Mouse (Mus musculus): ENCODE measurements around the gene Ccsap.

The Ccsap gene

GRCm38 (mm10) chr8:123805718-123806373 lies 54.2 kb downstream of the Ccsap start, which contains the start of gene Rab4a:
Gene Rab4a, plus strand, starts transcription at chr8:123805985.
- DNase-seq (ENCODE audit: low spot score) = peak; percentile 31

DNA sequence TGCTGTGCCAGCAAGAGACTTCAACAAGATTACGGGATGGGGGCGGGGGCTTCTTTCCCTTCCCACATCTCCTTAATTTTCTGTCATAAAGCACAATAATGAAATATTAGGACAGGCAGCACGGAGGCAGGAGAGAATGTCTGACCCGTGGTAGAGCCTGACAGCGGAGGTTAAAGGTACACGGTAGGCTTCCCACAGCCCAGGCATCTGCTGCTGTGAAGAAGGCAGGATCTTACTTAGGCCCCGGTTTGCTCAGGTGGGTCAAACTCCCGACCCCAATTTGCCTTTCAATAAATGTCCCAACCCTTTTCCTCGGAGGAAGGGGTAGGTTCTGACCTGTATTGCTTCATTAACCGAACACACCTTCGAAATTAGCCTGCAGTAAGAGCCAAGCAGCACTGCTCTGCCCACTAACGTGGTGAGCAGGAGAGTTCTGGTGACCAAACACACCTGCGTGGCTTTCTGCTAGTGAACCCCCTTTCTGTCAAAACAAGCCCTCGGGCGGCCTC lies 54.7 kb downstream of the Ccsap start:
- no peak for DNase-seq (ENCODE audit: low spot score)

GRCm38 (mm10) chr8:123804586-123804985 lies 55.4 kb downstream of the Ccsap start:
- no peak for DNase-seq (ENCODE audit: low spot score)

DNA sequence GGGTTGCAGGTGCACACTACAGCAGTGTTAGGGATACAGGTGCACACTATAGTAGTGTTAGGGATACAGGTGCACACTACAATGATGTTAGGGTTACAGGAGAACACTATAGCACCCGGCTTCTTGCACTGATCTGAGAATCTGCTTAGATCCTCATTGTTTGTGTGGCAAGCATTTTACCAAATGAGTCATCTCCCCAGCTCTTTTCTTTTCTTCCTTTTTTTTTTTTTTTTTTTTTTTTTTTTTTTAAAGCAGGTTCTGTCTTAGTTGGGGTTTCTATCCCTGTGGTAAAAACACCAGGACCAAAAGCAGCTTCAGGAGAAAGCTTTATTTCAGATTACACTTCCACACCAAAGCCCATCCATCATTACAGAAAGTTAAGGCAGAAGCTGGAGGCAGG lies 56.4 kb downstream of the Ccsap start:
- DNase-seq (ENCODE audit: low spot score) = no peak

DNA sequence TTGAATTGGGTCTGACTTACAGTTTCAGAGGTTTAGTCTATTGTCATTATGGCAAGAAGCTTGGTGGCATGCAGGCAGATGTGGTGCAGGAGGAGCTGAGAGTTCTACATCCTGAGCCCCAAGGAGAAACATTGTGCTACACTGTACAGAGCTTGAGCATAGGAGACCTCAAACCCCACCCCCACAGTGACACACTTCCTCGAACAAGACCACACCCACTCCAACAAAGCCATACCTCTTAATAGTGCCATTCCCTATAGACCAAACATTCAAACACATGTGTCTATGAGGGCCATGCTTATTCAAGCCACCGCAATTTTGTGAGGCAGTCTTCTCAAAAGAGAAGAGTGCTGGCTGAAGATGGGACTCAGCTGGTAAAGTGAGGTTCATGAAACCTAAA lies 58.5 kb downstream of the Ccsap start:
- DNase-seq (ENCODE audit: low spot score) = no peak

- no peak for DNase-seq (ENCODE audit: low spot score)
Measured at GRCm38 (mm10) chr8:123800867-123801266, 59.1 kb downstream of the Ccsap start.

GRCm38 (mm10) chr8:123799885-123800284 lies 60.1 kb downstream of the Ccsap start:
- no peak for DNase-seq (ENCODE audit: low spot score)

DNA sequence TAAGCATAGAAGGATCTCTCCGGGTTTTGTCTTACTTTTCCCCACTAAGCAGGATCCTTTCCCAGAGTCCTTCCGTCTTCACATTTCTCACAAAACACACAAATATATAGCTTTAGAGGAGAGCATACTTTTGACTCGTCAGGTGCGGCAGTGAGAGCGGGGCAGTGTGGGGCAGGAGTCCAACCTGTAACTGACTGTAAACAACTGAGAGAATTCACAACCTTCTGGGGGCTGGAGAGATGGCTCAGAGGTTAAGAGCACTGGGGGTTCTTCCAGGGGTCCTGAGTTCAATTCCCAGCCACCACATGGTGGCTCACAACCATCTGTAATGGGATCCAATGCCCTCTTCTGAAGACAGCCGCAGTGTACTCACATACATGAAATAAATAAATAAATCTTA lies 60.6 kb downstream of the Ccsap start:
- DNase-seq (ENCODE audit: low spot score) = no peak

DNA sequence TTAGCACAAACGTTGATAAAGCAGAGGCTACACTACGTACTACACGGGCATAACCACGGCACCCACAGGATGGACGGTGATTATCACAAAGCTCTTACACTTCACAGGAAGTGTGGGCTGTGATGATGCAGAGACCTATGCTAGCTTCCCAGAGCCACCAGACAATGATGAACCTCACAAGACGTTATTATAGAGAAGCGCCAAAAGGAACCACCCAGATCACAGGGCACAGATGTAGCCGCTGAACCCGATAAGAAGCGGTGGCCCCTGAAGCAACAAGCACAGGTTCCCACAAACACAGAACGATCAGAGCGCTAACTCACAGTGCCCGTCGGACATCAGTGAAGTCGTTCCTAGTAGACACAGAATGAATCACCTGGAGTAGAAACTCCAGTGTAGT lies 62.1 kb downstream of the Ccsap start:
- no peak for DNase-seq (ENCODE audit: low spot score)

GRCm38 (mm10) chr8:123796758-123797157 lies 63.3 kb downstream of the Ccsap start:
- DNase-seq (ENCODE audit: low spot score) = no peak

DNA sequence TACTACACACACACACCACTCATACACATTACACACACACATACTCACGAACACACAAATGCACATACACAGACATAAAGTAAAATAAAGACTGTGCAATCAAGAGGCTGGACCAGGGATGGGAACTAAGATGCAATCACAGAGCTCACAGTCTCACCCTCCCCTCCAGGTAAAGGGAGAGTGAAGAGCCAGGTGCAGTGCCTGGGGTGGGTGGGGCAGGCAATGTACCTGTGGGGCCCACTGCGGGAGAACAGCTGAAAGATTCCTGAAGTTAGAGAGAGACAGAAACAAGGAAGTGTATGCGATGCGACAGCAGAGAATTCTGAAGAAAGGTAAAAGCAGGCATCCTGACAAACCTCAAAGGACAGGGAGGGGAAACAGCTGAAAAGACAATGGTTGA lies 65.2 kb downstream of the Ccsap start:
- DNase-seq (ENCODE audit: low spot score) = no peak

- no peak for DNase-seq (ENCODE audit: low spot score)
Measured at GRCm38 (mm10) chr8:123793900-123794299, 66.1 kb downstream of the Ccsap start.

DNA sequence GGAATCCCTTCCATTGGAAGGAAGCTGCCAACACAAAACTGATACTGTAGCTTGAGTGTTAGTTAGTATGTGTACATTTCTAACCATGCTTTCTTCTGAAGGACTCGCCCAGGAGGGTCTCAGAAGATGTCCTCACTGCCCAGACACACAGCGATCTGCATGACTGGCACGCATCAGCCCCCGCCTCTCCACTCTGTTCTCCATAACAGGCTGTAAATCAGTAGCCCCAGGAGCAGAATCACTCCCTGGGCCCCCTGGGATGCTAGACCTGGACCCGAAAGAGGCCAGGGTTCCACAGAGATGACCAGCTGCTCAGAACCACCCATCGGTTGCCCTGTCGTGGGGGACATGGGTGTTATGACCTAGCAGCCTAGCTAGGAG lies 68.2 kb downstream of the Ccsap start:
- DNase-seq (ENCODE audit: low spot score) = no peak

DNA sequence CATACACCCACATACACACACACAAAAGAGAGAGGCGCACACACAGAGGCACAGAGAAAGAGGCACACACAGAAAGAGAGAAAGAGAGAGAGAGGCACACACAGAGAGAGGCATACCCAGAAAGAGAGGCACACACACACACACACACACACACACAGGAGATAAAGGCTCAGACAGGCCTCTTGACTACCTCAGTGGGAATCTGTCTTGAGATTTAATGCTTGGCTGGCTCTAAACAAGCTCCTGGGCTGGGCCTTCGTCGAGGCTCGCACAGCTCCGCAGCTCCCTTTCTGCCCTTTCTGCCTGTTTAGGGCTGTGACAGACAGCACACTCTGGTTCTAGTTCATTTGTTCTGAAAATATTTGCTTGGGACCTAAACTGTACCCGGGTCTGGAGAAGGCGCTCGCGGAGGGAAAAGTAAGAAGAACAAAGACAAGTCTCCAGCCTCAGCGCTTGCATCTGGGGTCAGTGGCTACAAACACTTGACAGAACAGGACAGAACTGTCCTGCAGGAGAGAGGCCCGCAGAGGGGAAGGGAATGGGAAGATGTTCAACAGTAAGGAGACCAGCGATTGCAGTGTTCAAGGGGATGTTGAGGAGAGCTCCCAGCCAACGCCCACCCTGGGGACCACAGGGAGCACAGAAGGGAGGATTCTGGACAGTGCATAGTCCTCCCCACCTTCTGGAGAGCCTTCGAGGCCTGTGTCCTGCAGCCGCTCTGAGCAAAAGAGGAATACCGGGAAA lies 68.7 kb downstream of the Ccsap start:
- DNase-seq (ENCODE audit: low spot score) = no peak

All from spleen, adult 12 weeks (tissue).